Mouse (Mus musculus) layer of hippocampus, postnatal 25 days (tissue): ENCODE measurements around the gene Lamc3. TPM values are rescaled to one million over a fixed set of nuclear protein-coding genes. Genes with fewer than 3 reads are reported as not detected.

Experiments
- DNase-seq, 2 experiments: peaks; one replicate each; pipeline ENCODE4 v3.0.0; 2022; ENCODE audit warnings: mixed read lengths in 2 of 2, low spot score in 1 of 2; ENCODE audit errors: extremely low spot score in 1 of 2
- total RNA-seq, 2 experiments: library from RNA; stranded (reverse); gene quantifications; 2 replicates each; pipeline ENCODE4 v1.2.3; 2021

Gene Lamc3
- total RNA-seq = 1 to 10 TPM; 6.8 to 7.3 TPM

DNA sequence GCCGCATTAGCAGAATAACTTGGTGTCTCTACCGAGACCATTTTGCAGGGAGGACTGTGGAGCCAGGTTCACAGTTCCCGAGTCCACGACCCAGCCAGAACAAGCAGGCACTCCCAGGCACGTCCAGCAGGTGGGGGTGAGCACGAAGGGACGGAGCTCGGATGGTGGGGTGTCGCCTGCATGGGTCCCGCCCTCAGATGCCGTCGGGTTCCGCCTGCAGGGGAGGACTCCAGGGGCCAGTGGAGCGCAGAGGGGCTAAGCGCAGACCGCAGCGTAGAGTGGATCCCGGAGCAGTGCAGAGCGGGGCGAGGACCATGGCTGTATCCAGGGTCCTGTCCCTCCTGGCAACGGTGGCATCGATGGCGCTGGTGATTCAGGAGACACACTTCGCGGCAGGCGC is at the start of gene Lamc3:
Lamc3 (plus strand) TSS at position 262 of the 400 bp plus-strand sequence.
- DNase-seq = no peak

DNA sequence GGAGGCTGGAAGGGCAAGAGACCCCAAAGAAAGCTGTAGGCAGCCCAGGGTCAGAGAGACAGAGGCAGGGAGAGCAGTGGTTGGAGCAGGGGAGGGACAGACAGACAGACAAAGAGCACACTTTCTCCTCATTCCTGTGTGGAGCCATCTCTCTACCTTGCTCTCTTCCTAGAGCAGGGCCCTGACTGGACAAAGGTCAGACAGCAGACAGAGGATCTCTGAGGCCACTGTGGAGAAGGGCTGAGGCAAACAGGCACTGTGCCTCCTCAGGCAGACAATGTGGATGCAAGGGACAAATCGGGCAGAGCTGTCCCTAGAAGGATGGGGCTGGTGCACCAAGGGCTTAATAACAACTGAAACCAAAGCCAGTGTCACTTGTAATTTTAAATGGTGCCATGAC is 48.2 kb upstream of the Lamc3 start:
- no peak for DNase-seq

DNA sequence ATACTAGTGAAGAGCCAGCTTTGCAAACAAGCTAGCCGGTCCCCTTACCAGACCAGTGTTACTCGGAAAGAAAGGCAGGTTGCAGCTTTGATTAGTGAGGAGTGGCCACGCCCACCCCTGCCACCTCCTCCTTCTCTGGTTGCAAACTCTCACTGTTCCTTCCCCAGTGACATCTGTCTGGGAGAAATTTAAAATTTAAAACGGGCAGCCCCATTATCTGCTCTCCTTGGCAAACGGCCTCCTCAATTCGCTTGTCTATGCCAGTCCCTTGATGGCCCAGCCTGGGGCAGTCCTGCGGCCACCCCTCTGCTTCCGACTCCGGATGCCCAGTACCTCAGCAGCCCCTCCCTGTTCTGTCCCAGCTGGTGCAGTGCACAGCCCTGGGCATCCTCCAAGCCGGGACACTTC is 42.4 kb upstream of the Lamc3 start:
- no peak for DNase-seq

DNA sequence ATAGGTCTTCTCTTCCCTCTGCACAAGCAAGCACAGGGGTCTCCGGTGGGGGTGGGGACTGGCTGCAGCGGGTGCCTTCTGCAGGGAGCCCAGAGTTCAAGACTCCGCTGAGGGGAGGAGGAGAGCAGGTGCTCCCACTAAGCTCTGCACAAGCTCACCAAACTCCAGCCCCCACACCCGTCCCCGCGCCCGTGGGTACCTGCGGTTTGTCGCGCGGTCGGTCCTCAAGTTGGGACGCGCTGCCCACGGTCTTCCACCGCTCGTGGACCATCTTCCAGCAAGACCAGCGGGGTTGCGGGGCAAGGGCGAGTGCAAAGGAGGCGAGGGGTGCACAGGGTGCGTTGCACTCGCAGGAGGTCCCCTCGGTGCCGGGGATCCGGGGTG is 41.6 kb upstream of the Lamc3 start:
- no peak for DNase-seq

DNA sequence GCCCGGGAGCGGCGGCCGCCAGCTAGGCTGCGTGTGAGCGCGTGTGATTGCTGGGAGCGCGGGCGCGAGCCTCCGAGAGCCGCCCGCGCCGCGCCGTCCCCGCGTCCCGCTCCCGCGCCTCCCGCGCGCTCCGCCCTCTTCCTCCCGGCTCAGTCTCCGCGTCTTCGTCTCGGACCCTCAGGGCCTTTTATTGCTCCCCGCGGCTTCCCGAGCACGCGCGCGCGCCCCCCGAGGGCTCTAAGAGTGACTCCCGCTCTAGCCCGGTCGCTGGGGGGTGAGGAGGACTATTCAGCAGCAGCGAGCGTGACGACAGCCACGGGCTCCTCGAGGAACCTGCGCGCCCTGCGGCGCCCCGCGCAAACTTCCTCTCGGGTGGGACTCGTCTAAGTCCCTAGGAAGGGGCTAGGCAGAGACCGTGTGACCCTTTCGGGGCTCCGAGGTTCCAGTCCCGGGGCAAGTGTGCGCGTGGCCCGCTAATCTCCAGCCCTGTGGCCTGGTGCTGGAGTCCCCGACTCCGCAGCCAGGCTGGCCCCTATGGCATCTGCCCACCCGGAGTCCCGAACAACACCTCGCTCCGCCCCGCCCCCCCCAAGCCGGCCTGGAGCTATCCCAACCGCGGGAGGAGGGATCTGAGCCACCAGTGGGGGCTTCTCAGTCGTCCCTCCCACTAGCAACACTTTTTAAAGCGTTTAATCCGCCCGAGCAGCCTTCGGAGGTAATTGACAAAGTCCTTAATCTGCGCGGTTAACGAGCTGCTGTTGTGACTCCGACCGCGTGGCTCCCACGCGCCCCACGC is 41.0 kb upstream of the Lamc3 start, which contains the start of gene Fibcd1:
Fibcd1 (minus strand) TSS at position 110 of the 796 bp plus-strand sequence.
- DNase-seq = no peak

DNA sequence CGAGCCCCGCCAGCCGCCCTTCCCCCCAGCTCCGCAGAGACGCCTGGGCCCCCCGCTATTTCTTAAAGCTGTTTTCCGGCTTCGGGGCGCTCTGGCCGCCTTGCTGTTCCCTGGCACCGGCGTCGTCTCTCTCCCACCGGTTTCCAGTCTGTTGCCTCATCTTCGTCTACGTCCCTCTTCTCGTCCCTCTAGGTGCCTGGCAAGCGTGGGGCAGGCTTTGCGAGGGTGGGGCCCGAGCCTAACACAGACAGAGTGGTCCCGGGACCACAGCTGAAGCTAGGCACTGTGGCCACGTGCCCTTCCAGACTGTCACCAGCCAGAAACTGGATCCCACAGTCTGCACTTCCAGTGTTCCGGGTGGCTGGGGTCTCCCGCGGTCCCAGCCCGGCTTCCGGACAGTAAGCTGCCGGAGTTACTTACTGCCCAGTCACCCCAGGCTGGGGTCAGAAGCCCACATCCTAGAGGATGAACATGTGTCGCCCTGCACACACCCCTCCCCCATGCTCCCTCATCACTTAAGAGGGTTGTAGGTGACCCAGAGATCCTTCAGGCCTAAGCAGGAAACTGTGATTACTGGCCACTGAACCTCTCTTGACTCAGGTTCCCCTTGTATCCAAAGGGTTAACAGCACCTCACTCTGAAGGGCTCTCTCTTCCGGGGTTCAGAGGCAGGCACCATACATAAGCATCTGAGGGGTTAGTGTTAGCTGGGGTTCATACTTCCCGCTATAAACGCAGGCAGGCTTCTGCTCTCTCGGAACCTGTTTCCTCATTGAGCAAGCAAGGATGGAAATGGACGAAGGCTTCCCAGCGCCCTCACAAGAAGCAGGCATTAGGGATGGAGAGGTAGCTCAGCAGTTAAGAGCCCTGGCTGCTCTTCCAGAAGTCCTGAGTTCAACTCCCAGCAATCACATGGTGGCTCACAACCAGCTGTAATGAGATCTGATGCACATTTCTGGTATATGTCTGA is 40.1 kb upstream of the Lamc3 start:
- DNase-seq = no peak

DNA sequence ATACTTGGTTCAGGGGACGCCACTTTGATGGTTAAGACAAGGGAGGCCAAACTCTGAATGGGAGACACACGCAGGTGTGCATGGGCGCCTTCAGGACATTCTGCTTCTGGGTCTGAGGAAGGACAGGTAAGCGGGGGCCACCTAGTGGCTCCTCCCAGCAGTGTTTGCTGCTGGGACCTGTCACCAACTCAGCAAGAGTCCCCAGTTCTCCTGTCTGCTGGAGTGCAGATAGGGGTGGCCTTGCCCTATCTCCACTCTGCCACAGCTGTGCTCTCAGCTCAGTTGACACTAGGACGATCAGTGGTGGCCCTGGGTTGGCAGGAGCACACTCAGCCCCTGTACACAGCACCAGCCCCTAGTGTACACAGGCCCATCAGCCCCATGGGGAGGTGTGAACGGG is 39.2 kb upstream of the Lamc3 start:
- no peak for DNase-seq

DNA sequence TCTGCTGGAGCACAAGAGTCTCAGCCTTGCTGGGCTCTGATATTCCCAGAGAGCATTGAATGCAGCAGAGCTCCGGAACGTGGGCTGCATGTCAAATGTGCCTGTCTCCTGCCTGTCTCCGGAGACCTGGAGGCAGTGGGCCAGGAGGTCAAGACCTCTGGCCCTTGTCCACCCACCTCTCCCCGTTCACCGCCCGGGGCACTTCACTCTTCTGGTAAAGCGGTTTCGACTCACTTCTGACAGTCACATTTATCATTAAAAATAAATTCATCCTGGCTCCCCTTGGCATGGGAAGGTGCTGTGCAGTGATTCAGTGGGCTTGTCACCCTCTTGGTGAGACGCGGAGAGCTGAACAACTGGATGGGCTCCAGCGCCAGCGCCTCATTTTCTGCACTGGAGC is 37.0 kb upstream of the Lamc3 start:
- DNase-seq = no peak

DNA sequence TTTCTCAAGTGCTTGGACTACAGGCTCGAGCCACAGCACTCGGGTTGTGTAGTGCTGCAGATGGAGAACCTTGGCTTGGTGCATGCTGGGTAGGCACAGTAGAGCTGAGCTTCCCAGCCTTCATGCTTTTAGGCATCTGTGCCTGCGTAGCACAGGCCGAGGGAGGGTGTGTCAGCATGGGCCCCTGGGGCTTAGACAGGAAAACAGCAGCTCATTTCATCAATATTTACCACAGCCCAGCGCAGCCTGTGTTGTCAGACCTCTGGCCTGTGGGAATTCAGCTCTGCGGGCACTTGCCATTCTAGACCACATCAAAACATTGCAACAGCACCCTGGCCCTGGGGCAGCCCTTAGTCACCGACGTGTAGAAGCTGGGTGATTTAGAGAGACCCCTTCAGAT is 31.1 kb upstream of the Lamc3 start:
- DNase-seq = no peak

DNA sequence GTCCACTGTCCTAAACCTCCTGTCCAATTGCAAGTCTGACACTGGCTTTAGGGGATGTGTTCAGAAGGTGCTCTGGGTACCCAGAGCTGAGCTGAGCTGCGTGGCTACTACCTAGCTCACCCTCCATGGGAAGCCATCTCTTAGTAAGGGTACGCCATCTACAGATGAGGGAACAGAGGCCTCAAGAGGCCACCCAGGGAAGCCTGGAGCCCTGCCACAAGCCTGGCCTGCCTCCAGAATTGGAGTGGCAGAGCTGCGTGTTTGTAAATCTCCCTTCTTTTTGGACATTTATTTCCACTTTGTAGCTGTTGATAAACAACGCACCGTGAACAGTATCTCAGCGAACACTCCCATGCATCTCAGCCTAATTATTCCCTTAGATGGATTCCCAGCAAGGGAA is 29.9 kb upstream of the Lamc3 start:
- DNase-seq = no peak

DNA sequence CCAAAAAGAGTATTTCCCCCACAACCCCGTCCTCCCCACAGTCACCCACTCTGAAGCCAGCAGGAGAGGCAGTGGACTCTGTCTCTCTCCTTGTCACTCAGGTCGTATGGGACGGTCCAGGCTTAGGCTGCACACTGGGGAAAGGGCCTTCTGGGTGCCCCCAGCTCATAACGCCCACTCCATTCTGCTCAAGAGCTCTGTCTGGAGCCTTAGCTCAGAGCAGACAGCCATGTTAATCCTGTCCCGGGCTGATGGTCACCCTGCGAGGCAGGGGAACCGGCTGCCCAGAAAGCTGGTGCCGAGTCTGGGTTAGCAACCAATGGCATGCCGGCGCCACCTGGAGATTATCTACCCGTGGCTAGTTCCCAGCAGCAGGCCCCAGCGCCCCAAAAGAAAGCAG is 28.6 kb upstream of the Lamc3 start:
- no peak for DNase-seq

DNA sequence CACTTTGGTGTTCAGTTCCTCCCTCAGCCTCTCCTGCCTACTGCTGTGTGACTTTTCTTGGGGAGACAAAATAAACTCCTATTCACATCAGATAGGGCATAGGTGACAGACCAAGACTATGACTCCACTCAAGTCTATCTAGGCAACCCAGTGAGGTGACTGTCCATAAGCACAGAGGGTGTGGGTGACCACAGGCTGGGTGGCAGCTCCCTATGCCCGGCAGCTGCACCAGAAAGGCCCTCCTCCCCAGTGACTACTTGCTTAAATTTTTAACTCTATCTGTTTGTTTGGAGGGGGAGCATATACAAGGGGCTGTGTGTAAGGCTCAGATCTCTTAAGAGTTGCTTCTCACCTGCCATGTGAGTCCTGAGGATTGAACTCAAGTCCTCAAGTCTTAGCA is 24.2 kb upstream of the Lamc3 start:
- no peak for DNase-seq

DNA sequence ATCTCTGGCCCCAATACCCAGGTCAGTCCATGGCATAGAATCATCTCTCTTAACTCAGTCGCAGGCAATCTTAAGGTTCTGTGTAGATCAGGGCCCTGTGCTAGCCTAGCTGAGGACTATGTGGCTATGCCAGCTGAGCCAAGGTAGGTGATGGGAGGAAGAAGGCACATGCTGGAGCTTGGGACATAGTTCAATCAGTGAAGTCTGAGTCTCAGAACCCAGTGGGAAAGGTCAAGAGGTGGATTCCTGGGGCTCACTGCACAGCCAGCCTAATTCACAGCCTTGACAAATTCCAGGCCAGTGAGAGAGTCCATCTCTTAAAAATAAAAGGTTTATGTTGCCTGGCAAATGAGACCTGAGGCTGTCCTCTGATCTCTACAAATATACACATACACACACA is 23.3 kb upstream of the Lamc3 start:
- DNase-seq = no peak

DNA sequence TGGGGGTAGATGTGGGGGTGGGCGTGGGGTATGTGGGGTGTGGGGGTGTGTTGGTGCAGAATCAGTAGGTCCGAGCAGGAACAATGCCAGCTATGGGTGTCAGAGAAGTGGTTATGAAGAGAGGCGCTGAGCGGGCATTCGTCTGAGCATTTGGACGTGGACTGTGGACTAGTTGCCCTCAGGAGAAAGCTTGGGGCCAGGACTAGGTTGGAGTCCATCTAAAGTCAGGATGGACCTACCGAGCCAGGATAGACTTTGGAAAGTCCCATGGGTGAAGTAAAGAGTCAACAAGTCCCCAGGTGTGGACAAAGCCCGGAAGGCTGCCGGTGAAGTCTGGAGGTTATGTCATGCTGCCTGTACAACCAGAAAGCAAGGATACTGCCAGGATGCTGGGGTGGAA is 22.2 kb upstream of the Lamc3 start:
- no peak for DNase-seq

DNA sequence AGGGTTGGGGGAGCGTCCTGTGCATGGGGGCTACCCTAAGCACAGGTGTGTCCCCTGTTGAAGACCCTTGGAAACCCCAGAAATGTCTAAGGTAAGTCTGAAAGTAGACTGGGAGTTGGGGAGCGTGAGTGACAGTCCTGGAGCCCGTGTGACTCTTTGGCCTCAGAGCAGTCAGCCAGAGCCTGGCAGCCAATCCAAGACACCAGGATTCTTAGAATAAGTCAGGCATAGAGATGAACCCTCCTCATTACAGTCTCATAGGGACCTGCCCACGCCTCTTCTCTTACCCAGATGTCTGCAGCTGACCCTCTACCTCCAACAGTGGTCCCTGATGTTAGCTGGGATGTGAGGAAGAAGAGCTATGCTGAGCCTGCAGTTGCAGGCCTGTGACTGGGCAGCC is 21.8 kb upstream of the Lamc3 start:
- no peak for DNase-seq

DNA sequence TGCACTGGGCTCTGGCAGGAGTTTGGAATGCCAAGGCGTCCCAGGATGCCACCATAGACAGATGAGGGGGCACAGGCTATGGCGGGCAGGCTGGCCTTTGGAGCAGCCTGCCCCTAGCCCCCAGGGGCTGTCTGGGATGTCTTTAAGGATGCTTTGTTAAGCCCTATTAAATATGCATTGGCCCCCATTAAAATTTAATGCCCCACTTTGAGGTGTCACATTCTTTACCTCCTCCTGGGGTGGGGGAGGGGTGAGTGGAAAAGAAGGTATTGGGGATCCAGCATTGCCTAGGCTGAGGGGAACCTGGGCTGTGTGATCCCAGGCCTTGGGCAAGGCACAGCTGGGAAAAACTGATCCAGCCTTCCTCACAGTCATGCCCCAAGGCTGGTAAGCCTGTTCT is 21.3 kb upstream of the Lamc3 start:
- DNase-seq = no peak

DNA sequence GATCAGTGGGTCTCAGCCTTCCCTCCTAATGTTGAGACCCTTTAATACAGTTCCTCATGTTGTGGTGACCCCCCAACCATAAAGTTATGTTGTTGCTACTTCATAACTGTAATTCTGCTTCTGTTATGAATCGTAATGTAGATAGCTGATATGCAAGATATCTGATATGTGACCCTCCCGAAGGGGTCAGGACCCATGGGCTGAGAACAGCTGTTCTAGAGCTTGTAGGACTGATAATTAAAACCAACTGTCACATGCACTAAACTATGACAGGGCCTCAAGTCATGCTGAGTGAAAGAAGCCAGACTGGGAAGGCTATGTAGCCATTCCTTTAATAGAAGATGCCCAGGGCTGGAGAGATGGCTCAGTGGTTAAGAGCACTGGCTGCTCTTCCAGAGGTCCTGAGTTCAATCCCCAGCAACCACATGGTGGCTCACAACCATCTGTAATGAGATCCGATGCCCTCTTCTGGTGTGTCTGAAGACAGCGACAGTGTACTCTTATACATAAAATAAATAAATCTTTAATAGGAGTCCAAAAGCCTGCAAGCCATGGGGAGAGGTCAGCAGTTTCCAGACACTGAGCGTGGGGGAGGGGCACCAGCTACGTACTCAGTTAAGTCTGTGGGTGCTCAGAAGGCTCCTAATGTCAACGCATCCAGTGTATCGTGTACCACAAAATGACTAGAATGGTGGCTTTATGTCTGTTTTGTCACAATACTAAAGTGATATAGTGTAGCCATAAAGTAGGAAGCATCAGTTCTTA is 19.1 kb upstream of the Lamc3 start:
- no peak for DNase-seq

DNA sequence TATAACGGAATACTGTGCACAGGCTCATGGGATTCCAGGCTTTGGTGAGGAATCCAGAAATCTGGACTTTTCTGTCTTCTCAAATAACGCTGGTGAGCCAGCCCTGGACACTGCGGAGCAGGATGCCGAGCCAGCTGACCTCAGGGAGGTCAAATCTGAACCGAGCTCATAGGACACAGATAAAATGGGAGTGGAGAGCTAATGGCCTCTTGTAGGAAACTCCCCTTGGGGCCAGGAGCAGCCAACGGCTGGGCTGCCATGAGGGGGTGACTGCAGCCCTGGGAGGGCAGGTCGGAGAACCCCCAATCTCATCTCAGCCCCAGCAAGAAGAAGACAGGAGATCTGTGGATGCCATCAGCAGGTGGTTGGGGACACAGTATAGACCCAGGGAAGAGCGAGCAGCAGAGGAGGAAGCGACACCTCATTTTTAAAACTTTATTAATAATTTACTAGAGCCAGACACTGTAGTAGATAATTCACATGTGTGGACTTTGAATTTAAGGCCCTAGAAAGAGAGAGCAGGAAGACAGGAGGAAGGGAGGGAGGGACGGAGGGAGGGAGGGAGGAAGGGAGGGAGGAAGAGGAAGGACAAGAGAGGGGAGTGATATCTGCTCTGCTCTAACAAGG is 18.4 kb upstream of the Lamc3 start:
- no peak for DNase-seq

DNA sequence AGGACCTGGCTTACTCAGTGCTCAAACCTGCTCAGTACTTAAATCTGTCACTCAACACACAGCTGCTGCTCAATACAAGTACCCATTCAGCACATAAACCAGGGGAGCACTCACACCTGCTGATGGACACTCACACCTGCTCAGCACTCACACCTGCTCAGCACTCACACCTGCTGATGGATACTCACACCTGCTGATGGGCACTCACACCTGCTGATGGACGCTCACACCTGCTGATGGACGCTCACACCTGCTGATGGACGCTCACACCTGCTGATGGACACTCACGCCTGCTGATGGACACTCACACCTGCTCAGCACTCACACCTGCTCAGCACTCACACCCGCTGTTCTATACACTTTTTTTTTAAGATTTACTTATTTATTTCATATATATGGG is 17.4 kb upstream of the Lamc3 start:
- no peak for DNase-seq

DNA sequence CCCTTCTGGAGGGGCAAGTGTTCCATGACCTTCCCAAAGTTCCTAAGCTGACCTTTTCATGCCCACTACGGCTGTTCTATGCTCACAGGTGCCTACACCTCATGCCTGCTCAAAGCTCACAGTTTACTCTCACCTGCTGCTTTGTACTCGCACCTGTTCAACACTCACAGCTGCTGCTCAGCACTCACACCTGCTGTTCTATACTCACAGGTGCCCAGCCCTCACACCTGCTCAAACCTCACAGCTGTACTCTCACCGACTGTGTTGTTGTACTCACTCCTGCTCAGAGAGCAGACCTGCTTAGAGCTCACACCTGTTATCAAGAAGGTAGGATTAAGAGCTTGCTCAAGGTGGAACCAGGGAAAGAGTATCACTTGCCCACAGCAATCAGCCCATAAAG is 16.4 kb upstream of the Lamc3 start:
- no peak for DNase-seq
